In genomic region chr11:88820253-88820652, GRCm38 (mm10) we compare ENCODE assay signal across 9 mouse cellular contexts. TPM values are rescaled to one million over a fixed set of nuclear protein-coding genes. Genes with fewer than 3 reads are reported as not detected.
DNase-seq lines count a peak whose midpoint lies in the region; ATAC-seq lines count a peak whose summit lies in the region.
"Had no signal": no experiment of that assay in that cellular context is flagged by ENCODE, and none has a peak within 500 bp of the region (broad histone marks: within the 10 kb centered on the region; RNA-seq: fewer than 3 reads in every experiment).

No protein-coding gene starts in this region.

- no peaks in the 10 kb centered on the region for H3K27me3 ChIP-seq in heart, embryonic 12.5 days (replicated peaks)
- no peaks in the 10 kb centered on the region for H3K27me3 ChIP-seq in hindbrain, embryonic 16.5 days (replicated peaks; ENCODE audit: control insufficient read depth, insufficient read depth, low read length)

- DNase-seq in heart, postnatal 10 days = no peak
- peak; percentile 49 for DNase-seq in retina, postnatal 1 day
- no peak for DNase-seq in retina, embryonic 14.5 days (ENCODE audit: low spot score)
- no peak for DNase-seq in layer of hippocampus, postnatal 14 days (ENCODE audit: low spot score in 2 of 2)
- DNase-seq in T-cell, adult 2 months (ENCODE audit: low spot score) = no peak
- no peak for DNase-seq in left cerebral cortex, postnatal 10 days (ENCODE audit: extremely low spot score in 1 of 2, low spot score in 2 of 2)
- DNase-seq: gastrocnemius, adult 2 months had no signal

- H3K4me3 ChIP-seq in heart, embryonic 12.5 days = 0 out of 2 replicates have a peak overlapping the region, but pooled peaks have one; percentile 26
- H3K4me3 ChIP-seq in hindbrain, embryonic 16.5 days (ENCODE audit: low read length) = no peak overlapping the region

- intact Hi-C loops in heart, postnatal 10 days (cut with DNase I) = loop anchor here (5.0 kb wide), 5 partner anchors 268 to 853 kb away; partner anchors contain the start of gene Ccdc182
- intact Hi-C loops in left cerebral cortex, postnatal 10 days (cut with DNase I) = loop anchor here (5.0 to 10.0 kb wide), 3 partner anchors 265 to 853 kb away; no protein-coding TSS in a partner anchor

- ATAC-seq in heart, embryonic 12.5 days (ENCODE audit: insufficient number of reproducible peaks, low FRiP score) = no peak
- no peak for ATAC-seq in hindbrain, embryonic 16.5 days

- H3K27ac ChIP-seq in heart, embryonic 12.5 days (ENCODE audit: poor library complexity, severe bottlenecking) = peak overlapping the region; percentile 68; the same call in 1 of the 2 replicates
- H3K27ac ChIP-seq in hindbrain, embryonic 16.5 days (ENCODE audit: low read depth, low read length) = peak overlapping the region; percentile 52

- 34% methylated on average over 5 of the region's 6 CpGs for WGBS in heart, embryonic 12.5 days
- WGBS in hindbrain, embryonic 16.5 days = 13% methylated on average over 6 of the region's 6 CpGs

- H3K9me3 ChIP-seq in heart, embryonic 12.5 days (replicated peaks) = no peaks in the 10 kb centered on the region
- no peaks in the 10 kb centered on the region for H3K9me3 ChIP-seq in hindbrain, embryonic 16.5 days (ENCODE audit: control insufficient read depth, low read length)

- H3K4me1 ChIP-seq in heart, embryonic 12.5 days (replicated peaks) = peaks cover 20% of the 10 kb centered on the region
- H3K4me1 ChIP-seq in hindbrain, embryonic 16.5 days (ENCODE audit: control insufficient read depth, insufficient read depth, low read depth, low read length) = peaks cover 22% of the 10 kb centered on the region

- H3K9ac ChIP-seq in heart, embryonic 12.5 days = 0 out of 2 replicates have a peak overlapping the region, but pooled peaks have one; percentile 12
- peak overlapping the region; percentile 48 for H3K9ac ChIP-seq in hindbrain, embryonic 16.5 days (ENCODE audit: low read depth, low read length)

- peak overlapping the region; percentile 58 for H3K4me2 ChIP-seq in heart, embryonic 12.5 days
- H3K4me2 ChIP-seq in hindbrain, embryonic 16.5 days (ENCODE audit: low read length) = peak overlapping the region; percentile 19; the same call in 1 of the 2 replicates

- H3K36me3 ChIP-seq in heart, embryonic 12.5 days = no peaks in the 10 kb centered on the region
- H3K36me3 ChIP-seq in hindbrain, embryonic 16.5 days (ENCODE audit: control insufficient read depth, insufficient read depth, low read length) = no peaks in the 10 kb centered on the region

RNA-seq across cellular contexts. Expression of gene Akap1, which starts 44.1 kb away (rescaled TPM):
- 34.1 and 38.9 TPM in 2 replicates for polyA plus RNA-seq in heart, embryonic 12.5 days (2016; fragmentation: Nextera tagmentation; extraction: Ambion mirVana)
- 100 to 1,000 TPM; 110 to 122 TPM for total RNA-seq in heart, postnatal 10 days (2021)
- 28.5 and 33.2 TPM in 2 replicates for polyA plus RNA-seq in hindbrain, embryonic 16.5 days (2015; fragmentation: Nextera tagmentation; extraction: Ambion mirVana)
- total RNA-seq in layer of hippocampus, postnatal 14 days (2021) = 10 to 100 TPM; 38.9 to 39.8 TPM
- total RNA-seq in left cerebral cortex, postnatal 10 days (2021) = 10 to 100 TPM; 43.6 to 47.6 TPM
